Mouse (Mus musculus) heart, postnatal 0 days (tissue): ENCODE measurements around the gene 4930590J08Rik.
"Not testable (repeated sequence)": the region's sequence is repeated elsewhere in the genome, so short reads cannot be mapped to it uniquely, and the experiment has no call there.

Experiments
- CTCF ChIP-seq: IDR thresholded peaks from 2 replicates; pipeline ENCODE4 v1.5.1; 2016; ENCODE audit warnings: antibody characterized with exemption, control low read depth, low read depth
- EP300 ChIP-seq: IDR thresholded peaks from 2 replicates; pipeline ENCODE4 v1.6.1; 2016; ENCODE audit warnings: antibody characterized with exemption, low read depth

DNA sequence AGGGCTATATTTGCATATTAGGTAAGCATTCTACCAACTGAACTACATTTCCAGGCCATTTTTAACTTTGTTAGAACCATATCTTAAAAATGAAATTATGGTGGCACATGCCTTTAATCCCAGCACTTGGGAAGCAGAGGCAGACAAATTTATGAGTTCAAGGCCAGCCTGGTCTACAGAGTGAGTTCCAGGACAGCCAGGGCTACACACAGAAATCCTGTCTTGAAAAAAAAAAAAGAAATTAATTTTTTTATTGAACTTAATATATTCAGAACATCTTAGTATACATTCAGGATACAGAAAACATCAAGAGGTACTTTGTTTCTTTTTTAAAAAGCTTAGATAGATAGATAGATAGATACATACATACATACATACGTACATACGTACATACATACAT is at the start of gene 4930590J08Rik:
- not testable (repeated sequence) for TF ChIP-seq CTCF, EP300
